Mouse (Mus musculus) CH12.LX (cell line): ENCODE measurements around the gene Kremen2. TPM values are rescaled to one million over a fixed set of nuclear protein-coding genes. Genes with fewer than 3 reads are reported as not detected.

ENCODE experiments used
- DNase-seq: peaks from one replicate; pipeline ENCODE4 v3.0.0-alpha.2; 2013; ENCODE audit errors: extremely low read depth
- H3K27ac ChIP-seq: 2 replicates; pipeline ENCODE4 v1.5.1; 2012; ENCODE audit warnings: low read depth, mild to moderate bottlenecking, control low read depth, moderate library complexity; ENCODE audit not compliant: insufficient read depth
- H3K27me3 ChIP-seq: replicated peaks from 2 replicates; pipeline ENCODE3; 2012; ENCODE audit warnings: inconsistent platforms
- H3K36me3 ChIP-seq, 2 experiments: replicated peaks in 1 of 2; 2 replicates each; pipeline versions ENCODE3 to v1.6.1; 2012; ENCODE audit warnings: inconsistent platforms in 1 of 2, low read length in 1 of 2, mild to moderate bottlenecking in 1 of 2, mixed read lengths in 1 of 2, moderate library complexity in 1 of 2; ENCODE audit not compliant: control insufficient read depth in 1 of 2, insufficient read depth in 1 of 2
- H3K4me1 ChIP-seq, 2 experiments: 2 replicates each; pipeline ENCODE4 v1.6.1; 2012; ENCODE audit warnings: inconsistent platforms in 1 of 2, moderate library complexity in 1 of 2; ENCODE audit not compliant: insufficient read depth in 2 of 2, control insufficient read depth in 1 of 2
- H3K4me2 ChIP-seq: 2 replicates; pipeline ENCODE4 v1.6.1; 2012; ENCODE audit warnings: low read depth, mild to moderate bottlenecking, control low read depth; ENCODE audit not compliant: poor library complexity, insufficient read depth, severe bottlenecking
- H3K4me3 ChIP-seq, 3 experiments: fragments of 150-350 bp in 1 of 3; sonication (generic) in 1 of 3; replicated peaks in 1 of 3; 2 replicates each; pipeline versions ENCODE3 to v1.5.1; 2011 to 2012; ENCODE audit warnings: low read depth in 2 of 3, low read length in 2 of 3, mild to moderate bottlenecking in 2 of 3, moderate library complexity in 2 of 3, control low read depth in 1 of 3, improper control_type of control experiment in 1 of 3, inconsistent platforms in 1 of 3, mixed read lengths in 1 of 3; ENCODE audit not compliant: poor library complexity in 1 of 3
- H3K79me2 ChIP-seq: replicated peaks from 2 replicates; pipeline ENCODE4 v1.6.1; 2012; ENCODE audit warnings: mild to moderate bottlenecking, moderate library complexity; ENCODE audit not compliant: control insufficient read depth, poor library complexity, insufficient read depth, severe bottlenecking; ENCODE audit errors: extremely low read depth
- H3K9ac ChIP-seq: 2 replicates; pipeline ENCODE4 v1.6.1; 2012; ENCODE audit warnings: low read depth, mild to moderate bottlenecking, control low read depth, moderate library complexity; ENCODE audit not compliant: insufficient read depth
- H3K9me3 ChIP-seq: replicated peaks from 2 replicates; pipeline ENCODE3; 2012; ENCODE audit warnings: low read length, inconsistent platforms, mixed read lengths
- BHLHE40 ChIP-seq: IDR thresholded peaks from 2 replicates; pipeline ENCODE4 v1.6.1; 2011; ENCODE audit warnings: mild to moderate bottlenecking, low read depth, low read length, improper control_type of control experiment
- CHD2 ChIP-seq: IDR thresholded peaks from 2 replicates; pipeline ENCODE4 v1.6.1; 2011; ENCODE audit warnings: low read length, improper control_type of control experiment
- CTCF ChIP-seq, 2 experiments: IDR thresholded peaks in 1 of 2; conservative IDR thresholded peaks in 1 of 2; 2 replicates each; pipeline ENCODE4 v1.5.1; 2011 to 2012; ENCODE audit warnings: low read depth in 2 of 2, low read length in 2 of 2, improper control_type of control experiment in 1 of 2, inconsistent platforms in 1 of 2, mild to moderate bottlenecking in 1 of 2, moderate library complexity in 1 of 2
- HCFC1 ChIP-seq: IDR thresholded peaks from 2 replicates; pipeline ENCODE4 v1.6.1; 2012; ENCODE audit warnings: low read depth, mild to moderate bottlenecking, inconsistent platforms, low read length, improper control_type of control experiment
- IRF4 ChIP-seq: IDR thresholded peaks from 2 replicates; pipeline ENCODE4 v1.6.1; 2014; ENCODE audit warnings: low read depth, mild to moderate bottlenecking, inconsistent platforms, low read length, improper control_type of control experiment
- MAFK ChIP-seq: IDR thresholded peaks from 2 replicates; pipeline ENCODE4 v1.6.1; 2011; ENCODE audit warnings: low read length, improper control_type of control experiment; ENCODE audit not compliant: insufficient replicate concordance
- MAX ChIP-seq: IDR thresholded peaks from 2 replicates; pipeline ENCODE4 v1.6.1; 2011; ENCODE audit warnings: low read length, improper control_type of control experiment
- MXI1 ChIP-seq: IDR thresholded peaks from 2 replicates; pipeline ENCODE4 v1.6.1; 2011; ENCODE audit warnings: mild to moderate bottlenecking, low read depth, low read length, improper control_type of control experiment
- NRF1 ChIP-seq: IDR thresholded peaks from 2 replicates; pipeline ENCODE4 v1.6.1; 2014; ENCODE audit warnings: low read depth, mild to moderate bottlenecking, inconsistent platforms, low read length, improper control_type of control experiment, moderate library complexity
- RAD21 ChIP-seq: IDR thresholded peaks from 2 replicates; pipeline ENCODE4 v1.6.1; 2011; ENCODE audit warnings: low read depth, mild to moderate bottlenecking, low read length, improper control_type of control experiment, moderate library complexity
- RCOR1 ChIP-seq: conservative IDR thresholded peaks from 2 replicates; pipeline ENCODE4 v1.6.1; 2012; ENCODE audit warnings: low read depth, mild to moderate bottlenecking, inconsistent platforms, low read length, improper control_type of control experiment
- SIN3A ChIP-seq: IDR thresholded peaks from 2 replicates; pipeline ENCODE4 v1.6.1; 2012; ENCODE audit warnings: low read length, improper control_type of control experiment, inconsistent platforms
- SMC3 ChIP-seq: IDR thresholded peaks from 2 replicates; pipeline ENCODE4 v1.6.1; 2011; ENCODE audit warnings: low read depth, low read length, improper control_type of control experiment
- TBP ChIP-seq: conservative IDR thresholded peaks from 2 replicates; pipeline ENCODE4 v1.6.1; 2011; ENCODE audit warnings: low read depth, low read length, improper control_type of control experiment
- TCF12 ChIP-seq: IDR thresholded peaks from 2 replicates; pipeline ENCODE4 v1.6.1; 2014; ENCODE audit warnings: low read depth, mild to moderate bottlenecking, inconsistent platforms, low read length, improper control_type of control experiment
- USF1 ChIP-seq: IDR thresholded peaks from 2 replicates; pipeline ENCODE4 v1.6.1; 2014; ENCODE audit warnings: low read depth, mild to moderate bottlenecking, inconsistent platforms, low read length, improper control_type of control experiment
- ZC3H11A ChIP-seq: IDR thresholded peaks from 2 replicates; pipeline ENCODE4 v1.6.1; 2012; ENCODE audit warnings: low read depth, mild to moderate bottlenecking, inconsistent platforms, low read length, improper control_type of control experiment
- ZMIZ1 ChIP-seq: IDR thresholded peaks from 2 replicates; pipeline ENCODE4 v1.6.1; 2012; ENCODE audit warnings: low read depth, mild to moderate bottlenecking, inconsistent platforms, low read length, improper control_type of control experiment
- dilution Hi-C: fragments of 300-500 bp; cut with MboI; formaldehyde crosslinking; loops from 2 replicates; pipeline ENCODE4 v1.14.3; 2020; ENCODE audit warnings: low sequenced_read_pairs; ENCODE audit not compliant: extremely low pct_unique_long_range_greater_than_20kb, extremely low pct_ligation_motif_present
- in situ Hi-C: fragments of 300-500 bp; cut with MboI; formaldehyde crosslinking; loops from 3 replicates; pipeline ENCODE4 v1.14.3; 2019; ENCODE audit warnings: low sequenced_read_pairs, low pct_ligation_motif_present, low pct_unique_long_range_greater_than_20kb, mixed read lengths
- polyA plus RNA-seq: library from polyadenylated mRNA; unstranded; fragments of >175 nt; gene quantifications from 2 replicates; pipeline ENCODE4 v1.2.1, GENCODE M21; 2012; ENCODE audit warnings: low read depth; ENCODE audit not compliant: insufficient read length
- total RNA-seq, 2 experiments: library from RNA; depleted of rRNA; stranded (reverse); fragments of 300-350 nt in 1 of 2; fragments of >200 nt in 1 of 2; gene quantifications; 2 replicates each; pipeline ENCODE4 v1.2.3; 2012 to 2014

The Kremen2 gene
- total and polyA plus RNA-seq, 3 experiments = 0.21 to 0.55 (median 0.23) TPM

DNA sequence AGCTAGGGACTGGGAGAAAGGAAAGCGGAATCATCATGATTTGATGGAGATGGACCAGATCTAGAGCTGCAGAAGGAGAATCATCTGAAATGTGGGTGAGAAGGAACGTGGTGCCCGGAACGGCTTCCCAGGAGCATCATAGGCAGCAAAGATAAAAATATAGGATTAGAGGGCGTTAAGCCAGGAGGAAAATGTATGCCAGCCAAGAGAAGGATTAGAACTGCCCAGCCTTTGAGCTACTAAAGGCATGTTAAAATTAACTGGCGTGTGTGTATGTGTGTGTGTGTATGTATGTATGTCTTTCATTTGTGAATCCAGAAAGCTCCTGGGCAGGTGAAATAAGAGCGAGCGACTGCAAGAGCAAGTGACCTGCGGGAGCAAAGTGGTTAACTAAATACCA lies 42.3 kb downstream of the Kremen2 start:
- no peak for DNase-seq
- H3K27me3 ChIP-seq = peaks cover 86% of the 10 kb centered on the region
- no peak overlapping the region for H3K27ac ChIP-seq
- H3K4me3 ChIP-seq = no peak overlapping the region
- in situ Hi-C loops = loop anchor here (5.0 kb wide), 1 partner anchor 41 kb away; the partner anchor contains the start of gene Bicdl2
- dilution Hi-C loops = no loop called here
- no peaks in the 10 kb centered on the region for H3K36me3 ChIP-seq
- H3K9me3 ChIP-seq = no peaks in the 10 kb centered on the region
- H3K4me2 ChIP-seq = no peak overlapping the region
- TF ChIP-seq CHD2 (no peak), RAD21 (no peak), ZMIZ1 (no peak), USF1 (no peak), MXI1 (no peak), IRF4 (no peak)
- peaks cover 5 to 9% of the 10 kb centered on the region in 2 experiments for H3K4me1 ChIP-seq
- H3K79me2 ChIP-seq = no peaks in the 10 kb centered on the region
- no peak overlapping the region for H3K9ac ChIP-seq

DNA sequence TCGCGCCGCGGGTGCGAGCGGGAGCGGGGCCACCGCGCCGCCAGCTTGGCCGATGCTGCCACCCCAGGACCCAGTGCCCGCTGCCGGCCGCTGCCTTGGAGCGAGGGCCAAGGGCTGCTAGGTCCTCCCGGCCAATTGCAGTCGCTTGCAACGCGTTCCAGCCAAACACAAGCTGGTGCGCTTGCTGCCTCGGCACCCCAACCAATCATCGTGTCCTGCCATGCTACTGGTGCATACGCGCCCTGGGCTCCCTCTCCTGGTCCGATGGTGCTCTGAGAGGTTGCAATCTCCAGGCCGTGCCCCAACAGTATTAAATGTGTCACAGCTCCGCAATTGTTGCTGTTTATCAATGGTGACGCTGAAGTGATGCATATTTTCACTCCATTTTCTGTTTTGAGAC lies 45.6 kb downstream of the Kremen2 start:
- peaks cover 87% of the 10 kb centered on the region for H3K27me3 ChIP-seq
- TF ChIP-seq MAX (no peak), CTCF (conservative IDR thresholded peaks at IDR 0.05 in 1 of 2, IDR thresholded peaks at IDR 0.05 in 1 of 2; ENCODE audit: low read depth in 2 of 2, low read length in 2 of 2) (peak in 1 of 2 experiments; percentile 74; a peak in 2 of 4 replicates), RAD21 (peak; percentile 66), TBP (no peak), TCF12 (no peak), ZMIZ1 (no peak), ZC3H11A (no peak), RCOR1 (no peak), SMC3 (peak; percentile 61), SIN3A (no peak), HCFC1 (no peak), CHD2 (peak; percentile 23; the same call in 1 of the 2 replicates), NRF1 (0 out of 2 replicates have a peak, but pooled peaks have one; percentile 17), MAFK (no peak), BHLHE40 (no peak)
- H3K36me3 ChIP-seq = no peaks in the 10 kb centered on the region

More for the DNA sequence above, 45.6 kb downstream of the Kremen2 start:
- peak overlapping the region in 1 of 3 experiments; percentile 40 for H3K4me3 ChIP-seq
- peak overlapping the region; percentile 68 for H3K4me2 ChIP-seq
- in situ Hi-C loops (loop anchor here (5.0 kb wide), 1 partner anchor 38 kb away; the partner anchor contains the start of gene Bicdl2), dilution Hi-C loops (no loop called here)
- H3K9me3 ChIP-seq = no peaks in the 10 kb centered on the region
- no peak overlapping the region for H3K27ac ChIP-seq
- no peak overlapping the region for H3K9ac ChIP-seq
- H3K4me1 ChIP-seq = peaks cover 5 to 9% of the 10 kb centered on the region in 2 experiments
- peak; percentile 70 for DNase-seq
- H3K79me2 ChIP-seq = no peaks in the 10 kb centered on the region
